In the genomic region with DNA sequence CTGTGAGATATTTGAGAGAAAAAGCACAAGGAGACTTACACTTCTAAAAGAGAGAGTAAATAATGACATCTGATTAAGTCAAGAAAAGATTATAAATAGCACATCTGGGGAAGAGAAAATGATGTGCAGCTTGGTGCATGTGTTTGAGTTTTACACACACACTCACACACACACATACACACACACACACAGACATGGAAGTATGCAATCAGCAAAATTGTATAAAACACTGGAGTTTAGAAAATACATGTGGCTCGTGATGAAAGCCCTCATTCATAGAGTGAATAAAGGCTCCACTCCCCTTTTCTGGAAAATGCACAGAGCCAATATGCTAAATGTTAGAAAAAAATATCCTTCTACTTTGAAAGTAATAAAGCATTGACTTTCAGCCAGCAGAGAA, we compare ENCODE assay signal across 19 mouse cellular contexts.
DNase-seq lines count a peak whose midpoint lies in the region; ATAC-seq and TF ChIP-seq lines count a peak whose summit lies in the region.
"Had no signal": no experiment of that assay in that cellular context is flagged by ENCODE, and none has a peak within 500 bp of the region (broad histone marks: within the 10 kb centered on the region; RNA-seq: fewer than 3 reads in every experiment).

No protein-coding gene starts in this region.

- DNase-seq in forebrain, embryonic 14.5 days (ENCODE audit: low spot score) = peak; percentile 25
- peak; percentile 39 for DNase-seq in forebrain, postnatal 0 days
- DNase-seq in forebrain, embryonic 10.5 days (ENCODE audit: extremely low spot score, low spot score) = no peak
- no peak for DNase-seq in adrenal gland, adult 2 months
- DNase-seq: adrenal gland, adult 8-10 months; adrenal gland, postnatal 14 days; adrenal gland, postnatal 36 days; cerebellum, adult 11 months; cerebellum, adult 18-20 months; cerebellum, adult 8-10 months; cerebellum, adult 9-11 months; cerebellum, postnatal 14 days; cerebellum, postnatal 36 days; embryo, embryonic 11 days; gastrocnemius, adult 2 months had no signal

- WGBS in forebrain, embryonic 14.5 days = 58% methylated on average over 1 of the region's 1 CpGs
- 66% methylated on average over 1 of the region's 1 CpGs for WGBS in forebrain, embryonic 12.5 days
- WGBS in forebrain, postnatal 0 days = 38% methylated on average over 1 of the region's 1 CpGs
- WGBS in forebrain, embryonic 10.5 days = 76% methylated on average over 1 of the region's 1 CpGs

- no peaks in the 10 kb centered on the region for H3K36me3 ChIP-seq in forebrain, embryonic 14.5 days (ENCODE audit: control insufficient read depth, insufficient read depth, low read length)
- no peaks in the 10 kb centered on the region for H3K36me3 ChIP-seq in forebrain, embryonic 12.5 days (replicated peaks)
- no peaks in the 10 kb centered on the region for H3K36me3 ChIP-seq in forebrain, postnatal 0 days (ENCODE audit: insufficient read depth)
- H3K36me3 ChIP-seq in forebrain, embryonic 10.5 days (replicated peaks) = no peaks in the 10 kb centered on the region
- H3K36me3 ChIP-seq: embryonic facial prominence, embryonic 13.5 days; embryonic facial prominence, embryonic 15.5 days had no signal

- no peaks in the 10 kb centered on the region for H3K9me3 ChIP-seq in forebrain, embryonic 14.5 days (replicated peaks; ENCODE audit: control insufficient read depth, low read length)
- no peaks in the 10 kb centered on the region for H3K9me3 ChIP-seq in forebrain, embryonic 12.5 days
- no peaks in the 10 kb centered on the region for H3K9me3 ChIP-seq in forebrain, postnatal 0 days (ENCODE audit: low read length)
- H3K9me3 ChIP-seq in forebrain, embryonic 10.5 days = no peaks in the 10 kb centered on the region
- H3K9me3 ChIP-seq: embryonic facial prominence, embryonic 13.5 days; embryonic facial prominence, embryonic 15.5 days had no signal

- no peaks in the 10 kb centered on the region for H3K4me1 ChIP-seq in forebrain, embryonic 14.5 days (ENCODE audit: control insufficient read depth, insufficient read depth, low read length)
- H3K4me1 ChIP-seq in forebrain, embryonic 12.5 days = no peaks in the 10 kb centered on the region
- no peaks in the 10 kb centered on the region for H3K4me1 ChIP-seq in forebrain, postnatal 0 days (ENCODE audit: insufficient read depth)
- no peaks in the 10 kb centered on the region for H3K4me1 ChIP-seq in forebrain, embryonic 10.5 days
- H3K4me1 ChIP-seq: embryonic facial prominence, embryonic 13.5 days; embryonic facial prominence, embryonic 15.5 days had no signal

- H3K9ac ChIP-seq in forebrain, embryonic 14.5 days (ENCODE audit: low read length) = no peak overlapping the region
- no peak overlapping the region for H3K9ac ChIP-seq in forebrain, embryonic 12.5 days
- no peak overlapping the region for H3K9ac ChIP-seq in forebrain, postnatal 0 days
- H3K9ac ChIP-seq: embryonic facial prominence, embryonic 13.5 days; embryonic facial prominence, embryonic 15.5 days had no signal

- no peak overlapping the region for H3K4me3 ChIP-seq in forebrain, embryonic 14.5 days (ENCODE audit: low read depth, low read length)
- no peak overlapping the region for H3K4me3 ChIP-seq in forebrain, embryonic 12.5 days (replicated peaks)
- no peak overlapping the region for H3K4me3 ChIP-seq in forebrain, postnatal 0 days (ENCODE audit: low read depth, low read length)
- no peak overlapping the region for H3K4me3 ChIP-seq in forebrain, embryonic 10.5 days
- H3K4me3 ChIP-seq: embryonic facial prominence, embryonic 13.5 days; embryonic facial prominence, embryonic 15.5 days; erythroblast, embryonic 14.5 days; gastrocnemius, adult 2 months had no signal

- H3K4me2 ChIP-seq in forebrain, embryonic 14.5 days (ENCODE audit: low read length) = no peak overlapping the region
- H3K4me2 ChIP-seq in forebrain, embryonic 12.5 days = no peak overlapping the region
- no peak overlapping the region for H3K4me2 ChIP-seq in forebrain, postnatal 0 days (ENCODE audit: low read depth)
- H3K4me2 ChIP-seq: embryonic facial prominence, embryonic 13.5 days; embryonic facial prominence, embryonic 15.5 days had no signal

- H3K27ac ChIP-seq in forebrain, embryonic 14.5 days (ENCODE audit: low read depth, low read length) = no peak overlapping the region
- H3K27ac ChIP-seq in forebrain, embryonic 12.5 days = no peak overlapping the region
- H3K27ac ChIP-seq in forebrain, postnatal 0 days (ENCODE audit: low read depth, low read length) = no peak overlapping the region
- no peak overlapping the region for H3K27ac ChIP-seq in forebrain, embryonic 10.5 days
- H3K27ac ChIP-seq: embryonic facial prominence, embryonic 13.5 days; embryonic facial prominence, embryonic 15.5 days; gastrocnemius, adult 2 months had no signal

- peak; percentile 52; the same call in 1 of the 2 replicates for ATAC-seq in forebrain, embryonic 14.5 days
- no peak for ATAC-seq in forebrain, embryonic 12.5 days (ENCODE audit: low FRiP score)
- peak; percentile 53; the same call in 1 of the 2 replicates for ATAC-seq in forebrain, postnatal 0 days

- no peaks in the 10 kb centered on the region for H3K27me3 ChIP-seq in forebrain, embryonic 14.5 days (replicated peaks; ENCODE audit: control insufficient read depth, insufficient read depth, low read length)
- H3K27me3 ChIP-seq in forebrain, embryonic 12.5 days = no peaks in the 10 kb centered on the region
- H3K27me3 ChIP-seq in forebrain, postnatal 0 days (ENCODE audit: insufficient read depth, low read length) = no peaks in the 10 kb centered on the region
- no peaks in the 10 kb centered on the region for H3K27me3 ChIP-seq in forebrain, embryonic 10.5 days (ENCODE audit: poor library complexity, severe bottlenecking)
- H3K27me3 ChIP-seq: embryonic facial prominence, embryonic 13.5 days; embryonic facial prominence, embryonic 15.5 days had no signal

- no peak for TF ChIP-seq CTCF in forebrain, postnatal 0 days (IDR thresholded peaks at IDR 0.05; ENCODE audit: low read depth)

Comparison
In these comparisons a context has a peak if more than half of its experiments do, and no peak if none do; other contexts are left out.
1. DNase-seq: peak in forebrain, embryonic 14.5 days (single experiment) and forebrain, postnatal 0 days (single experiment); none in forebrain, embryonic 10.5 days (single experiment) and adrenal gland, adult 2 months (single experiment).